Mouse (Mus musculus) gastrocnemius, postnatal 4 days (tissue): ENCODE measurements at regions not wholly inside any gene's neighbourhood (a gene's known extent, or its start where the extent isn't known, plus 50 kb on each side); places are given as distances from the start of the nearest gene placed in this dataset.

Experiments
- DNase-seq, 2 experiments: peaks; one replicate each; pipeline ENCODE4 v3.0.0; 2021 to 2022; ENCODE audit warnings: low spot score in 2 of 2, mixed read lengths in 2 of 2

GRCm38 (mm10) chr10:19532790-19533189 is 59.0 kb upstream of the Ifngr1 start:
- DNase-seq: no peak

- no peak for DNase-seq
Observed at GRCm38 (mm10) chr10:19533846-19534245, 57.9 kb upstream of the Ifngr1 start.
